Mouse (Mus musculus): ENCODE results near the gene Braf.
A peak's percentile ranks its signal among the peaks of the same experiment; 100 is the strongest.

DNA sequence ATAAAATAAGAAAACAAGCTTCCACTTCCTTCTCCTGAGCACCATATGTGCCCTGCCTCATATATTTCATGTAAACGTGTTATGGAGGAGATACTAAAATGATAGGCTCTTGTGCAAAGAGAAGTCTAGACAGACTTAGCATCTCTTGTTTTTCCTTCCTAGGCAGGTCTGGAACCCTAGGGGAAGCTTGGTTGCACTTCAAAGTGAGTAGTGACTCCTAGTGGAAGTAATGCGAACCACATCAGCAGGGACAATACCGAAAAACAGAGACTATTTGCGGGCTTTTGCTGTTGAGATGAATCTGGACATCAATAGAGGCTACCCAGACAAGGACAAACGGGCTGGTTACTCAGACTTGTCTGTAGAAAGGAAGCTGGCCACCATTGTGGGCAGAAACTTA, 157.7 kb downstream of the Braf start:
- TF ChIP-seq CTCF (IDR thresholded peaks at IDR 0.05; ENCODE audit: low read depth) = peak; percentile 80
- no peak for TF ChIP-seq EP300 (IDR thresholded peaks at IDR 0.05; ENCODE audit: low read depth)
